Mouse (Mus musculus) frontal cortex, adult 2 months (tissue): Measurements from ENCODE around the gene Akap13. TPM values are rescaled to one million over a fixed set of nuclear protein-coding genes. Genes with fewer than 3 reads are reported as not detected.

Experiments used
- DNase-seq, 2 experiments: peaks; one replicate each; pipeline ENCODE4 v3.0.0; 2022; ENCODE audit warnings: low spot score in 1 of 2; ENCODE audit errors: extremely low spot score in 1 of 2
- polyA plus RNA-seq: library from polyadenylated mRNA; depleted of rRNA; stranded (reverse); fragments of >200 nt; gene quantifications from 2 replicates; pipeline ENCODE4 v1.2.3, GENCODE M21; 2012

The Akap13 gene
- polyA plus RNA-seq, 1 experiment: 23.3 TPM

DNA sequence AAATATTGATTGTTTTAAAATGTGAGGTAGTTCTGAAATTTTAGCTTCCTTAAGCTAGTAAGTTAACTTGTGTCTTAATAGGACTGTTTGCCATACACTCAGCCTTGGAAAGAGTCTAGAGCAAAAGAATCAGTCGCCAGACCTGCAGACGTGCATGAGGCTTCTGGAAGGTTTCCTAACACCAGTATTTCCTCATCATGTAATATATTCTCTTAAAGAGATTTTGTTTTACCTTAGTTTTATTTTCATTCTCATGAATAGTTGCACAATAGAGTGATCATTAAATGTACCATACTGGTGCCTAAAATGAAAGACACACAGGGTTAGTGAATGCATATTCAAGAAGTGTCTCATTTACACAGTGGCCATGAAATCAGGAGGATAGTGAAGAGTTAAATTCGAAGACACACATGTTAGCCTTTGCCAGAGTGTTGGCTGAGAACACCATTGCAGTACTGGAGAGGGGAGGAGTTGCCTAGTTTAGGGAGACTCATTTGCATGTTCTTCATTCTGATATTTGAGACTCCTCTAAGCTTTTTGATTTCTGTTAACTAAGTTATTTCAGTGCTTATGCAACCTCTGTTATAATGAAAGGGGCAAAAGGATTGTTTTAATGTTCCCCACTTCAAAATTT, 198.5 kb downstream of the Akap13 start:
- DNase-seq: no peak

DNA sequence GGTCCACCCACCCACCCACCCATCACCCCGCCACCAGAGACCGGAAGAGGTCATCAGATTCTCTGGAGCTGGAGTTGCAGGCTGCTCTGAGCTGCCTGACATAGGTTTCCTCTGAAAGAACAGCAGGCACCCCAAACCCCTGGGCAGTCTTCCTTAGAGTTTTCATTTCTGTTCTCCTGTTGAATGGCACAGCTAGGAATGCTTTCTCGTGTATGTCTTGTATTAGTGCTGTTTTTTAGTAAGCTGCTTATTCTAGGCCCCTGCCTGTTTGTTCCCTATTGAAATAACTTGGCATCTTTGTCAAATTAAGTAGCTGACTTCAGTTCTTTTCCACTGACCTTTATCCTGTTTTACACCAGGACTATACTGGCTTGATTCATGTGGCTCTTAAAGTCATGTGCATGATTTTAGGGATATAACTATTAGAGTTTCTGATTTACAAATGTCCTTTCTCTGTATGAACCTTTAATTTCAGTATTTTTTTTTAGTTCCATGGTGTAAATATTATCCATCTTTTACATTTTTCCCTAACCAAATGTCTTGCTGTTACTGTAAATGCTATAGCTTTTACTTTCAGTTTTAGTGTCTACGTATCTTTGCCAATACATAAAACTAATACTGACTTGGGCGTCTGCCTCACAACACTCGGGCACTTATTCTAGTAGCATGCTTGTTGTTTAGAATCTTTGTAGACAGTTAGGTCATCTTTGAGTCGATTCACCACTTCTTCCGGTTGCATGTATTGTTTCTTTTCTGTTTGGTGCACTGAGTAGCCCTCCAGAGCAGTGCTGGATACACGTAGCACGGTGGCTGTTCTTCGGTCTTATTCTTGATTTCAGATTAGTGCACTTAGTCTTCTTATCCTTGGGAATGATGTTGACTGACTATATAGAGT, 200.1 kb downstream of the Akap13 start:
- DNase-seq: no peak

GRCm38 (mm10) chr7:75656297-75656852, 201.0 kb downstream of the Akap13 start:
- no peak for DNase-seq

- no peak for DNase-seq
These were observed 201.6 kb downstream of the Akap13 start for GRCm38 (mm10) chr7:75656896-75657295.

- no peak for DNase-seq
These were observed 209.1 kb downstream of the Akap13 start for GRCm38 (mm10) chr7:75664455-75664854.

DNA sequence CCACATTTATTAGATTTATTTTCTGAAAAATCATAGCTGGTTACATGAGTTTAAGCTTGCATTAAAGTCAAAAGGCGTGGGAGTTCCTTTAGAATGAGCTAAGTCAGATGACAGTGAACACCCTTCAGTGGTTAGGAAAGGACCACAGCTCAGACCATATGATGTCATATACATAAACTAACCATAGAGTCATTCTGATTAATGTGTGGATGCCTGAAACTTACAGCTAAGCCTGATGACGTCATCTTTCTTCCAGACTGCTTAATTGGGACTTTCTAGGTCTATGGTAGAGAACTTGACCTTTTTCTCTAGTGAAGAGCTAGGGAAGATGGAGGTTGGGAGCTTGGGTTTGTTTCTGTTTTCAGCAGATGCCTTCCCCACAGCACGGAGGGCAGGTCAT, 211.6 kb downstream of the Akap13 start:
- no peak for DNase-seq

DNA sequence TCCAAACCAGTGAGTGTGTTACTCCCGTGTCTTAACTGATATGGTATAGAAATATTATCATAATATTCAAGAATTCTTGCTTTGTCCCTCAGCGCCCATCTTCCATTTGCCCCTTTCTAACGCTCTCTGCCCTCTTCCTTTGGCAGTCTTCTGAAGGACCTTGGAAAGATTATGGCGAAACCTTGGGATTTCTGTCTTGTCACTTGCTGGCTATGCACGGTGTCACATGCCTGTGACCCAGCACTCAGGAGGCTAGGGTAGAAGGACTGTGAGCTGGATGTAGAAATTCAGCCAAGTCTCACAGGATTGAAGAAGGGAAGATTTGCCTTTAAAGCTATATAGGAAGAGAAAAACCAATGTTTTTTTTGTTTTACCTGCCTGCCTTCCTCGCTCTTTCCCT, 212.2 kb downstream of the Akap13 start:
- no peak for DNase-seq

DNA sequence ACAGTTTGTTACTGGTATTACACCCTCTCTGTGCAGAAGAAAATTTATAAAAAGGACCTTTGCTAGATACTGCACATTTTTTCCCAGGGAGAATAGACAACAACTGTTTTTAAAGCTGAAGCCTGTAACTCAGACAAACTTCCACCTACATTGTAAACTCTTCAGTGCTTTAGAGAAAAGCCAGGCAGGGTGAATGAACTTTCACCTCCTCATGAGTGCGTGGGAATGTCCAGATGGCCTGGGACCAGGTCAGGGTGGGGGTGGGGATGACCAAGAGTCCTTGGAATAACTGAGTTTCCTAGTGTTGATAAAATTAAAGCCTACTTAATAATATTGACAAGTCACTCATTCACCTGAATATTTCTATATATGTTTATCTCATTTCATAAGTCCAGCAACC, 213.1 kb downstream of the Akap13 start:
- no peak for DNase-seq

GRCm38 (mm10) chr7:75669416-75669815, 214.1 kb downstream of the Akap13 start:
- DNase-seq: no peak

GRCm38 (mm10) chr7:75679631-75680030, 224.3 kb downstream of the Akap13 start:
- DNase-seq: no peak

DNA sequence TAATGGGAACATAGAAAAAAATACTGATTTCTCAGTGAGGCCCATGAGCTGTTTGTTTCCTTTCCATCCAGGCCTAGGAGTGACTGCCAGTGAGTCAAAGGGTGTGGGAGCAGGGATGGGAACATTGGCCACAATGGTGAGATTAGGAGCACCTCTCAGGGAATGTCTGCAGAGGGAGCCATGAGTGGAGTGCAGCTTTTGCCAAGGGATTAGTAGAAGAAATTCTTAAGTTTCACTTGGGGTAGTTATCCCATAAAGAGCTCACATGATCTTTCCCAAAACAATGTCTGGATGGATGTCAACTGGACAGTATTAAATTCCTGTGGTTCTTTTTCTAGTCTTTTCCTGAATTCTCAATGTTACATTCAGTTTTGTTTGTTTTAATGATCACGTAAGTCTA, 227.6 kb downstream of the Akap13 start:
- DNase-seq: no peak

DNA sequence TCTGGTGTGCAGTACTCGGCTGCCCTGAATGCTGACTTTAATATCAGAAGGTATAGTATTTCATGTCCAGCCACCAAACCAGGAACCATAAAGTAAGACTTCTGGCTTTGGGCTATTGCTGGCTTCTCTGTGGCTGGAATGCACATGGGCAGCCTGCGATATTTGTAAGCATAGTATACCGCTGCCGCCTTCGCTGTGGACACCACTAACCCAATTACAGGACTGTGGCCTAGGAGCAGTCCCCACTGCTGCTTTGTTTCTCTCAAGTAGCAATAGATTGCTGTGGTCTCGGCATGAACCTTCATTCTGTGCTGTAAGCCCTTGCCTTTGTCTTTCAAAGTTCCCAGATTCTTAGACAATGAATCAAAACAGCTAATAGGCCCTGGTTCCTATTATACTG, 228.1 kb downstream of the Akap13 start:
- DNase-seq: no peak

DNA sequence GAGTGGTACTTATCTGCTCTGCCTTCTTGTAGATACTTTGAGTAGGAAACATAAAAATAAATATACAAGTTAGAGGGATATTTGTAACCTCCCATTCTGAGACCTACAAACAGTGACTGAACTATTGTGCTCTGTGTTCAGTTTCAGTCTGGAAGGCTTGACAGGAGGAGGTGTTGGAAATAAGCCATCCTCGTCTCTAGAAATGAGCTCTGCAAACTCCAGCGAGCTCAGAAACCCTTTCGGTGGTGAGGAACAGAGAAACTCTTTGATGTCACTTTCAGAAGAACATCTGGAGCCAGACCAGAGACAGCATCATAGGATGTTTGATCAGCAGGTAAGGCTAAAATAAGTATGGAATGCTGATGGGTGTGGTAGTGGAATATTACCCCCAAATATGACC, 229.6 kb downstream of the Akap13 start:
- no peak for DNase-seq

DNA sequence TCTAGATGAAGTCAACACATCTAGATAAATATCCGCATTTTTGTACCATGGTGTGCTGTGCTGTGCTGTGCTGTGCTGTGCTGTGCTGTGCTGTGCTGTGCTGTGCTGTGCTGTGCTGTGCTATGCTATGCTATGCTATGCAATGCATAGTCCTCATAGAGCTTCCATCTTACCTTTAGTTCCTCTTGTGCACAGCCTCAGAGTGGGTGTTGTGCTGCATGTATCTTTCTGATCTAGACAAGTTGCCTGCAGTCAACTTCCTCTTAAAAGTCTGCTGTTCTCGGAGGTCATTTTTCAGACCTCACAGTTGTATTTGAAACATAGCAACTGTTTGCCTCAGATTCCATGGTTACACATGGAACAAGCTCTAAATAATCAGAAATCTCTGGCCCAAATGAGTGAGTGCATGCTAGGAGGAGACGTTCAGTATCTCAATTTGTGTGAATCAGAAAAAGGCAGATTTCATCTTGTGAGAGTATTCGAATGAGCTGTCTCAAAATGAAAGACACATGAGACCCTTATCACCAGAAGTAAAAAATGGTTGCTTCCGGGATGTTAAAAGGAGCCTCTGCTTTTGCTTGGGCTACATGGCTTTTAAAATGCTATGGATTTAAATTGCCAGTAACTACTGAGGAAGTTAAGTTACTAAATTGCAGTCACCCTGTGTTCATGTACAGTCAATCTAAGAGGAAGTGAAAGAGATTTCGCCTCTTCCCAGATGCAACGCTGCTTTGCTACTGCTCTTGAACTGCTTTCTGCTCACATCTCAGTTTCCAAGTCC, 230.9 kb downstream of the Akap13 start:
- DNase-seq: no peak

- no peak for DNase-seq
These were observed 231.5 kb downstream of the Akap13 start for GRCm38 (mm10) chr7:75686827-75687164.

DNA sequence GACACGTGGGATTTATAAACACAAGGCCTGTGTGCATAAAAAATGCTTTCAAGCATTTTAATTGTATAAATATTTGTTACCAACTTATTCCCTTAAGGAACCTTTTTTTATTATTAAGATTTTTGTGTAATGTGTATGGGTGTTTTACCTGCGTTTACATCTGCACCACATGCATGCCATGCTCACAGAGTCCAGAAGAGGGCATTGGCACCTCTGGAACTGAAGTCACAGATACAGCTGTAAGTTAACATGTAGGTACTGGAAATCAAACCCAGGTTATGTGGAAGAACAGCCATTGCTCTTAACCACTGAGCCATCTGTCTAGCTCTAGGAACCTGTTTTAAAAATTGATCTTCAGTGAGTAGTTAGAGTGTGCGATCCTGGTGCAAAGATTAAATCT, 232.8 kb downstream of the Akap13 start:
- DNase-seq: no peak

- DNase-seq: no peak
These were observed 239.4 kb downstream of the Akap13 start for GRCm38 (mm10) chr7:75694777-75695176.

GRCm38 (mm10) chr7:75699836-75700235, 244.5 kb downstream of the Akap13 start:
- DNase-seq: no peak

GRCm38 (mm10) chr7:75700771-75701345, 245.5 kb downstream of the Akap13 start:
- no peak for DNase-seq

- DNase-seq: no peak
These were observed 246.4 kb downstream of the Akap13 start for GRCm38 (mm10) chr7:75701761-75702160.

- DNase-seq: no peak
These were observed 247.0 kb downstream of the Akap13 start for GRCm38 (mm10) chr7:75702368-75702767.
